Mouse (Mus musculus): ENCODE results near the gene Mettl24. TPM values are rescaled to one million over a fixed set of nuclear protein-coding genes. Genes with fewer than 3 reads are reported as not detected.
"Not testable (repeated sequence)": the region's sequence is repeated elsewhere in the genome, so short reads cannot be mapped to it uniquely, and the experiment has no call there.

Gene Mettl24
- polyA plus RNA-seq, 1 experiment, result not detected

DNA sequence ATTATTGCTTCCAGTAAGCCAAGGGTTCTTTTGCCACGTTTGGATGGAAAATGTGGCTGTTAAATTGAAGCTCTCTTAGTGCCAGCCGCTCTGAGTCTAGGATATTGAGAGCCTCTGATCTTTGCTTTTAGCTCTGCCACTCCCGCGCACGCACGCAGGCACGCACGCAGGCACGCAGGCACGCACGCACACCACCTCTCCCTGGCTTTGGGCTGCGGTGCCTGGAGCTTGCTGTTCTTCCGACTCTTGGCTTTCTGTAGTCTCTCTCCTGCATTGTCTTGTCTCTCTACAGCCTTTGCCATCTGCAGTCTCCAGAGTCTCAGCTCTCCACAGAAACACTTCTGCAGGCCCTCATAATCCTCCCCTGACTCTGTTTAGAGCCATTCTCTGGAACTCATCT, 68.1 kb downstream of the Mettl24 start:
- Histone ChIP-seq H3K4me1 (no peaks in the 10 kb centered on the region), H3K36me3 (replicated peaks; ENCODE audit: low read length) (no peaks in the 10 kb centered on the region), H3K27me3 (replicated peaks) (no peaks in the 10 kb centered on the region), H3K9me3 (peaks cover 5% of the 10 kb centered on the region), H3K4me3 (replicated peaks) (no peak overlapping the region)
- TF ChIP-seq GATA1 (IDR thresholded peaks at IDR 0.05; ENCODE audit: borderline replicate concordance, low read length) (no peak), FLI1 (IDR thresholded peaks at IDR 0.05; ENCODE audit: low read length) (no peak)

GRCm38 (mm10) chr10:40753036-40753435, 70.0 kb downstream of the Mettl24 start:
- no peak for TF ChIP-seq GATA1 (IDR thresholded peaks at IDR 0.05; ENCODE audit: borderline replicate concordance, low read length)
- TF ChIP-seq FLI1 (IDR thresholded peaks at IDR 0.05; ENCODE audit: low read length), result no peak
- Histone ChIP-seq H3K9me3 (peaks cover 6% of the 10 kb centered on the region), H3K4me1 (no peaks in the 10 kb centered on the region), H3K4me3 (replicated peaks) (no peak overlapping the region), H3K36me3 (replicated peaks; ENCODE audit: low read length) (no peaks in the 10 kb centered on the region), H3K27me3 (replicated peaks) (no peaks in the 10 kb centered on the region)

DNA sequence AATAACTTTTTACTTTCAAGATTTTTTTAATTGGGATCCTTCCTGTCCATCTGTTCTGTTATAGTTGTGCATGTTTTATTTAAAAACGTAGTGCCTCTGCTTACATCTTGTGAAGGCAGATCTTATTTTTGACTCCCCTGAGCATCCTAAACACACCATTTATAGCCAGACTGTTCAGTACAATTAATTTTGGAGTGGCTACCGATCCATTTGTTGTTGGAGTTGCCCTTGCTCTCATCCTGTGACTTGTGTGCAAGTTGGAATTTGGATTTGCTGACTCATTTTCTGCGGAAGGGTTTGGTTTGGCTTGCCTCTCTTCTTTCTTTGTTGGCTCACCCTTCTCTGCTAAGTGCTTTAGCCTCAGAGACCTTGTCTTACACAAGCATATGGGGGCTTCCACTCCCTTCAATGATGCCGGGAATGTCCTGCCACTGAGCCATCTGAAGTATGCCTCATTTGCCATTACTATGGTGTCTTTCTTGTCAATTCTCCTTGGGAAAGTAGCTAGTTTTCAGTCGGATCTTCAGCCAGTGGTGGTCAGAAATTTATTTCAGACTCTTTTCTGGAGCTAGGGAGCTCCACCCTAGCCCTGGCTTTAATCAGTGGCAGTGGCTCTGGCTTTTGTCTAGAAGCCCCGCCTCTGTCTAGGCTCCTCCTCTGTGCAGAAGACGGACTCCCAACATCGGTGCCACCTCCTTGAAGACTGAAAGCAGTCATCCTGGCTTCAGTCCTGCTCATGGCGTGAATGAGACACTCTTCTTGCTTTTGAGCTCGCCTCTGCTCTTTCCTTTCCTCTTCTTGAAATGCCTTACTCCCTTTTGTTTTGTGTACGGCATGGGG, 75.3 kb downstream of the Mettl24 start:
- no peak overlapping the region for H3K4me3 ChIP-seq (replicated peaks)

DNA sequence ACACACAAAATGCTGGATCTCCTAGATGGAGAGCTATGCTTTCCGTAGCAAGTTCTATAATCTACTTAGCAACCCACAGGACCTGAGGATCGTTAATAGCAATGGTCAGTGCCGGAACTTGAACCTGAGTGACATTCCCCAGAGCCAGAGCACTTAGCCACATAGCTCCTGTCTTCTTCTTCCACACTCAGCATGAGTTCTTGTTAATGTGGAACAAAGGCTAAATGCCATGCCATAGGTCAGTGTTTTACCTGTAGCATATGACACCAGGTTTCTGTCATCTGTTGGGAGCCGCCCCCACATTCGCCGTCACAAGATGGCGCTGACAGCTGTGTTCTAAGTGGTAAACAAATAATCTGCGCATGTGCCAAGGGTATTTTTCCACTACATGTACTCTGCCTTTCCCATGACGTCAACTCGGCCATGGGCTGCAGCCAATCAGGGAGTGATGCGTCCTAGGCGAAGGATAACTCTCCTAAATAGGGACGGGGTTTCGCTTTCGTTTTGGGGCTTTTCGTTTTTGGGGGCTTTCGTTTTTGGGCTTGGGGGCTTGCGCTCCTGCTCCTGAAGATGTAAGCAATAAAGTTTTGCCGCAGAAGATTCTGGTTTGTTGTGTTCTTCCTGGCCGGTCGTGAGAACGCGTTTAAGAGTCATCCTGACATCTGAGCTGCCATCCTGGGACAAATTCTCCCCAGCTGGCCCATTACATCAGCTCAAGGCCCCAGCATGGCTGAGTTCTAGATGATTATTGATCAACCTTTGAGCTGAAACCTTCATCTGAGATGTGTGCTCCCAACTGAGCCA, 76.5 kb downstream of the Mettl24 start:
- not testable (repeated sequence) for H3K4me3 ChIP-seq (replicated peaks); H3K9me3 ChIP-seq; H3K4me1 ChIP-seq; H3K36me3 ChIP-seq (replicated peaks; ENCODE audit: low read length); H3K27me3 ChIP-seq (replicated peaks)

More for the DNA sequence above, 75.3 kb downstream of the Mettl24 start:
- H3K9me3 ChIP-seq, result peaks cover 6% of the 10 kb centered on the region
- H3K4me1 ChIP-seq, result no peaks in the 10 kb centered on the region
- TF ChIP-seq GATA1 (IDR thresholded peaks at IDR 0.05; ENCODE audit: borderline replicate concordance, low read length) (no peak), FLI1 (IDR thresholded peaks at IDR 0.05; ENCODE audit: low read length) (no peak)
- H3K36me3 ChIP-seq (replicated peaks; ENCODE audit: low read length), result no peaks in the 10 kb centered on the region
- H3K27me3 ChIP-seq (replicated peaks), result no peaks in the 10 kb centered on the region

- Histone ChIP-seq H3K4me3 (replicated peaks) (no peak overlapping the region), H3K27me3 (replicated peaks) (no peaks in the 10 kb centered on the region), H3K9me3 (peaks cover 6% of the 10 kb centered on the region), H3K36me3 (replicated peaks; ENCODE audit: low read length) (no peaks in the 10 kb centered on the region), H3K4me1 (no peaks in the 10 kb centered on the region)
- TF ChIP-seq GATA1 (IDR thresholded peaks at IDR 0.05; ENCODE audit: borderline replicate concordance, low read length) (no peak), FLI1 (IDR thresholded peaks at IDR 0.05; ENCODE audit: low read length) (no peak)
Measured at GRCm38 (mm10) chr10:40760195-40761009, 77.3 kb downstream of the Mettl24 start.

DNA sequence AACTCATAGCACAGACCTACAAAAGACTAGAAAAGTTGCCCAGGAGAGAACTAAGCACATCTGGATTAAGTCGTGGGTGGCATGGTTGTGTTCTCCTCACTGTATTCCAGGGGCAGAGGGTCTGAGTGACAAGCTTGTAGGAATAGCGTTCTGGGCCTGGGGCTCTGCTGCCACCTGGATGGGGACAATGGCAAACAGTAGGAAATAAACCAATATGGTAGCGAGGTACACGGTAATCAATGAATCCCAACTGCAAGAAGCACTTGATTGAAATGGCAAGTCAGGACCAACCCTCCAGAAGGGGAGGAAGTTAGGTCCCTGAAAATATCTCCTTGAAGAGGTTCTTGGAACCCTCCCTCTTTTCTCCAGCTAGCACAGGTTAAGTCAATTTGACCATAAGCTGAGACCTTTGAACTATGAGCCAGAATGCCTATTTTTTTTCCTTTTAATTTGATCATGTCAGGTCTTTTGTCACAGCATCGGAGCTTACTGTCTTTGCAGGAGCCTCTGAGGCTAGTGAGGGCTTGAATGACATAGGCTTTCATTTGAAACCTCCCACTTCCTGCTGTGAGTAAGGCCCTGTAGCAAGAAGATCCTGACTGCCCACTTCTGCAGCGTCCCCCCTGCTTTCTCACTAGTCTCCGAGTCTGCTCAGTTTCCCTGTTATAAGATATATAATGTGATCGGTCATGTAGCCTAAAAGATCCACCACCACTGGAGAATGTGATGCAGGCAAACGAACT, 78.1 kb downstream of the Mettl24 start:
- TF ChIP-seq FLI1 (IDR thresholded peaks at IDR 0.05; ENCODE audit: low read length) (no peak), GATA1 (IDR thresholded peaks at IDR 0.05; ENCODE audit: borderline replicate concordance, low read length) (no peak)

GRCm38 (mm10) chr10:40762624-40763023, 79.5 kb downstream of the Mettl24 start:
- H3K27me3 ChIP-seq (replicated peaks), result no peaks in the 10 kb centered on the region
- H3K9me3 ChIP-seq, result no peaks in the 10 kb centered on the region
- no peak overlapping the region for H3K4me3 ChIP-seq (replicated peaks)
- H3K36me3 ChIP-seq (replicated peaks; ENCODE audit: low read length), result no peaks in the 10 kb centered on the region
- TF ChIP-seq FLI1 (IDR thresholded peaks at IDR 0.05; ENCODE audit: low read length) (no peak), GATA1 (IDR thresholded peaks at IDR 0.05; ENCODE audit: borderline replicate concordance, low read length) (no peak)
- no peaks in the 10 kb centered on the region for H3K4me1 ChIP-seq

More for the DNA sequence above, 78.1 kb downstream of the Mettl24 start:
- Histone ChIP-seq H3K4me3 (replicated peaks) (no peak overlapping the region), H3K9me3 (peaks cover under 1% of the 10 kb centered on the region), H3K4me1 (no peaks in the 10 kb centered on the region), H3K36me3 (replicated peaks; ENCODE audit: low read length) (no peaks in the 10 kb centered on the region), H3K27me3 (replicated peaks) (no peaks in the 10 kb centered on the region)

- TF ChIP-seq GATA1 (IDR thresholded peaks at IDR 0.05; ENCODE audit: borderline replicate concordance, low read length) (no peak), FLI1 (IDR thresholded peaks at IDR 0.05; ENCODE audit: low read length) (no peak)
- Histone ChIP-seq H3K4me3 (replicated peaks) (no peak overlapping the region), H3K27me3 (replicated peaks) (no peaks in the 10 kb centered on the region), H3K4me1 (no peaks in the 10 kb centered on the region), H3K36me3 (replicated peaks; ENCODE audit: low read length) (no peaks in the 10 kb centered on the region), H3K9me3 (no peaks in the 10 kb centered on the region)
Measured at GRCm38 (mm10) chr10:40763084-40763720, 80.1 kb downstream of the Mettl24 start.

DNA sequence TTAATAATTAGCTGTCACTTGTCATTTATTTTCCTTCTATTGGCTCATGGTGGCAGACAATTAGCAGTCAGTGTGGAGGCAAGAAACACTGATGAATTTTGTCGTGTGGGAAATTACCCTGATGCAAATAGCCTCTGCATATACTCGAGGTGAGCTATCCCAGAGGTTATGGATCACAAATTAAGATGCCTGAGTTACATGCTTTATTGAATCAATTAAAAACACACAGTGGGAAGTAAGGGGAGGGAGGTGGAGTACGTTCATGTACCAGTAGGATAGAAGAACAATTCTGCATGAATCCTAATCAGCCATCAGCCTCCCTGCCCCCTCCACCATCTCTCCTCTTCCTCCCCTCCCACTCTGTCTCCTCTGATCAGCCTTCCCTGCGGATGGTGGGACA, 89.2 kb downstream of the Mettl24 start:
- no peak for TF ChIP-seq FLI1 (IDR thresholded peaks at IDR 0.05; ENCODE audit: low read length)
- no peak for TF ChIP-seq GATA1 (IDR thresholded peaks at IDR 0.05; ENCODE audit: borderline replicate concordance, low read length)

More for the DNA sequence above, 89.2 kb downstream of the Mettl24 start:
- Histone ChIP-seq H3K4me3 (replicated peaks) (no peak overlapping the region), H3K9me3 (no peaks in the 10 kb centered on the region), H3K4me1 (no peaks in the 10 kb centered on the region), H3K27me3 (replicated peaks) (no peaks in the 10 kb centered on the region), H3K36me3 (replicated peaks; ENCODE audit: low read length) (no peaks in the 10 kb centered on the region)
